Mouse (Mus musculus): ENCODE measurements at regions not wholly inside any gene's neighbourhood (a gene's known extent, or its start where the extent isn't known, plus 50 kb on each side); places are given as distances from the start of the nearest gene placed in this dataset.

- no peak for TF ChIP-seq EP300 (IDR thresholded peaks at IDR 0.05)
- no peak for TF ChIP-seq CTCF (IDR thresholded peaks at IDR 0.05)
- DNase-seq (ENCODE audit: low spot score) = no peak
- Histone ChIP-seq H3K9me3 (ENCODE audit: low read length) (no peaks in the 10 kb centered on the region), H3K4me3 (ENCODE audit: low read depth, low read length) (no peak overlapping the region), H3K4me1 (ENCODE audit: insufficient read depth, low read depth, low read length) (no peaks in the 10 kb centered on the region), H3K9ac (replicated peaks; ENCODE audit: low read depth) (no peak overlapping the region), H3K36me3 (ENCODE audit: insufficient read depth, low read length) (no peaks in the 10 kb centered on the region), H3K27ac (ENCODE audit: low read length) (no peak overlapping the region), H3K4me2 (replicated peaks; ENCODE audit: low read depth, low read length) (no peak overlapping the region), H3K27me3 (replicated peaks; ENCODE audit: insufficient read depth, low read length) (no peaks in the 10 kb centered on the region)
- ATAC-seq = no peak
- 68% methylated on average over 2 of the region's 2 CpGs for WGBS
Observed at GRCm38 (mm10) chr12:55926276-55926973, 90.3 kb downstream of the Brms1l start.
